Mouse (Mus musculus) layer of hippocampus, adult 11-12 months (tissue): ENCODE measurements around the gene Nwd2.
A peak's percentile ranks its signal among the peaks of the same experiment; 100 is the strongest.

Experiments
- DNase-seq: peaks from one replicate; pipeline ENCODE4 v3.0.0; 2022; ENCODE audit warnings: low spot score

Gene Nwd2

DNA sequence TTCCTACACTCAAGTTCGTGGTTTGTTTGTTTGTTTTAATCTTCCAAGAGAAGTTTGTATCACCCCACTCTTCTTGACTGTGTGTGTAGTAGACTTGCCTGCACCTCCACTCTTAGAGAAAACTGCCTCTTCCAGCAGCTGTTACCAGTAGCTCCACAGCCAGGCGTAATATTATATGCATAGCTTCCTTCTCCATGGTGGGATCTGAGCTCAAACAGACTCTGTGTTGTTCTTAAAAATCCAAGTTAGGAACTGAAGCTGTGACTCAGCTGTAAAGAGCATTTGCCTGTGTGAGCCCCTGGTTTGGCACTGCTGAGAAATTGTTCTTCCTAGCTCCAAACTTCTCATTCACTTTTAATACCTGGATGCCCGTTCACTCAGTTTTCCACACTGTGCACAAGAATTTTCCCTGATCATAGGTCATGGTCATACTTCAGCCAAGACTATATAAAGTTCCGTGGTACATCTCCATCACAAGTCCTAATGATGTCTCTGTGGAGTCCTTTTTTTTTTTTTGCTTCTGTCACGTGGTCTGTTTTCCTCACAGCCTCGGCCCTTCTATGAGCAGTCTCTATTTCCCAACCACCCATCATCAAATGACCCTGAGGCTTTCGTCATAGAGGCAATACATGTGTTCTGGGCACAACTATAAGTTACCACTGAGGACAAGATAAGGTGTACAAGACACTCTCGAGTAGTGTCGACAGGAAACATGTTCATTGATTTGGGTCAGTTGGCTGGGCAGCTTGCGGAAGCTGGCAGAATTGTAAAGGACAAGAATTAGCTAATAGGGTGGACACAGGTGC, 179.7 kb downstream of the Nwd2 start:
- DNase-seq: no peak

DNA sequence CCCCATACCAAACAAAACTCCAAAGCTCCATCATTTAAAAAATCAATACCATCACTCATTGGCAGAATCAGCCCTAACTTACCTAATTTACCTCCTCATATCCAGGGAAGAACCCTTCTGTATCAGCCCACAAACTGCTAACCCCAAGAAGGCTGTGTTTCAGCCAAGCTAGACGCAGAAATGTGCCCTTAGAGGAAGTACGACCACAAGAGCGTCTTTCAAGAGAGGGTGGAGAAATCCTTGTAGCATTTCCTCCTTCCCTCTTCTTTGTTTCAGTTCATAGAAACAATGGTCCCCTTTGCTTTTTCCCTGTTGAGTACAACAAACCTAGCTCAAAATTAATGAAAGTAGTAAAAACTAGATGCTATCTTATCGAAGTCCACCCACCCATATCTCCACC, 182.2 kb downstream of the Nwd2 start:
- DNase-seq: no peak

GRCm38 (mm10) chr5:63833955-63834354, 185.1 kb downstream of the Nwd2 start:
- no peak for DNase-seq

- no peak for DNase-seq
These were observed 185.5 kb downstream of the Nwd2 start for GRCm38 (mm10) chr5:63834435-63834834.

GRCm38 (mm10) chr5:63837115-63837514, 188.2 kb downstream of the Nwd2 start:
- DNase-seq: no peak

DNA sequence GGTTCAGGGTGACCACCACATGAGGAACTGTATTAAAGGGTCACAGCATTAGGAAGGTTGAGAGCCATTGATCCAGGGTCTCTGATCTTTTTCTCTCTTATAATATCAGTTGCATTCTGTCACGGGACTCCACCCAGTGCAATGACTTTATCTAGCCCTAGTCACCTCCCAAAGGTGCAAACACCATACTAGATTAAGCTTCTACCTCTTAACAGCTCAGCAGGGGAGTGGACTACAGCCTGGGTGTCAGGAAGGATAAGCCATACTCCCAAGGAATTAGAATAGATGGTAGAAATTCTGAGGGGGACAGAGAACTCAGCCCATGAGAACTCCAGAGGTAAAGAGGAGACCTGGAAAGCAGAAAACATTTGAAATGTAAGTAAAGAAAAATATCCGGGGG, 188.9 kb downstream of the Nwd2 start:
- DNase-seq: no peak

- no peak for DNase-seq
These were observed 191.0 kb downstream of the Nwd2 start for GRCm38 (mm10) chr5:63839801-63840416.

DNA sequence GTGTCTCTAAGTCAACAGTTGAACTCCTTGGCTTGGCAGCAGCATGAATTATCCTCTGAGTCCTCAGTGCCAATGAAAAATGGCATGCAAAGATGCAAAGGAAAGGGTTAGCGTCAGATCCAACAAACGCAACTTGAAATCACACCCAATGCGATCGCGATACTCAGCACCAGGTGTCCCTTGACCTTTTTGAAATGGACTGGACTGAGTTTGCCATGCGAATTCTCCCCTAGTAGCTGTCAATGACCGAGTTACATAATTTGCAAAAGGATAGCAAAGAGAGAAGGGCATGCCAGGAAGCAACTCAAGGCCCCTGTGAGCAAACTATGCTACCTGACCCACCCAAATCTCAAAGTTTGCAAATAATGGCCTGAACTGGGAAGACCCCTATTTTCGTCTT, 198.2 kb downstream of the Nwd2 start:
- DNase-seq: no peak

DNA sequence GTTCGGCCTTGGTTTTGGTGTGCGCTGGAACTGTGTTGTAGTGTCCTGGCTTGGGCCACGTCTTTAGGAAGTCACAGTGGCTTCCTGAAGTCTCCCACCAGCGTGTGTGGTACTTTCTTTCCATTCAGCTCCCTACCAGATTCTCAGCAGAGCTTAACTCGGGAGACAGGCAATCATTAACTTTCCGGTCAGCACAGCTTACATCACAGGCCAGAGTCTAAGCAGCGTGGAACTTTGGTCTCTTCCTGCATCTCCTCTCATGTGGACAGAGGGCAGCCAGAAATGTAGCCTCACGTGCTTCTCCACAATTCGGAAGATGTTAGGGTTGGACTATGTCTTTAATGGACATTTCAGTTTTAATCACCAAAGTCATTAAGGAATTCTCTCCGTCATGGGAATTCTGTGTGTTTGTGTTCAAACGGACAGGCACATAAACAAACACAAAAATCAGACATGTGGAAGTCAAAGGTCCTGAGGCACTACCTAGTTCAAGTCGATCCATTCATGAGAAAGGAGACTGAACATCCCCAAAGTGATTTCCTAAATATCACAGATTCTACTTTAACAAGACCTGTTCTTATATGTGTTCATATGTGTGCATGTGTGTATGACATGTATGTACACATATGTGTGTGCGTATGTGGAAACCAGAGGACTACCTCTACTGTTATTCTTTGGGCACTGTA, 198.8 kb downstream of the Nwd2 start:
- DNase-seq: no peak

GRCm38 (mm10) chr5:63858901-63859300, 210.0 kb downstream of the Nwd2 start:
- DNase-seq: peak; percentile 15
